Mouse (Mus musculus): Measurements from ENCODE around the gene Impdh1. TPM values are rescaled to one million over a fixed set of nuclear protein-coding genes. Genes with fewer than 3 reads are reported as not detected.

Gene Impdh1
- polyA plus RNA-seq, 1 experiment, result 16.8 TPM

DNA sequence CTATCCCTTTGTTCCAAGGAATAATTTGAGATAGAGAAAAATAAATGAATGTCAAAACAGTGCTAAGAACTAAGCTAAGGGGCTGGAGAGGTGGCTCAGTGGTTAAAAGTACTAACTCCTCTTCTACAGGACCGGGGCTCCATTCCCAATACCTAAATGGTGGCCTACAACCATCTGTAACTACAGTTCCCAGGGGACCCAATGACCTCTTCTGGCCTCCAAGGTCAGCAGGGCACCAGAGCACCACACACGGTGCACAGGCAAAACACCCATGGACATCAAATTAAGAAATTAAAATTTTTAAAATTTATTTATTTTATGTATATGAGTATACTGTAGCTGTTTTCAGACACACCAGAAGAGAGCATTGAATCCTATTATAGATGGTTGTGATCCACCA lies 55.4 kb downstream of the Impdh1 start:
- TF ChIP-seq POLR2A (IDR thresholded peaks at IDR 0.05; ENCODE audit: low read depth, low read length) (no peak), CTCF (conservative IDR thresholded peaks at IDR 0.05; ENCODE audit: insufficient read depth, insufficient read length, low read depth, low read length) (no peak)
- 80% methylated on average over 2 of the region's 2 CpGs for WGBS

DNA sequence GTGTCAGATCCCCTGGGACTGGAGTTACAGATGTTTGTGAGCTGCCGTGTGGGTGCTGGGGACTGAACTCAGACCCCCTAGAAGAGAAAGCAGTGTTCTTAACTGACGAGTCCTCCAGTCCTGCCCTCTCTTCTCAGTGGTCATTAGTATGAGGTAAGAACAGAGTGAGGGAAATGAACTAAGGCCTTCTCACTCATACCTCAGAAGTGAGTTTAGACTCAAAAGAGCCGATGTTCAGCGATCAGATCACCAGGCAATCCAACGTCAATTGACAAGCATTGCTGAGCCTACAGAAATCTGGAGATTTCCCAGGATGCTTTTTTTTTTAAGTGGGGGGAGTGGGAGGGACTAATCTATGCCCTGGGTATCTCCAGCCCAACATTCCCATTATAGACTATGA lies 59.8 kb downstream of the Impdh1 start:
- no peaks in the 10 kb centered on the region for H3K27me3 ChIP-seq (replicated peaks; ENCODE audit: control insufficient read depth, insufficient read depth, low read length)
- no peak for DNase-seq
- peaks cover 9% of the 10 kb centered on the region for H3K36me3 ChIP-seq (ENCODE audit: control insufficient read depth, insufficient read depth, low read length)
- 95% methylated on average over 5 of the region's 5 CpGs for WGBS
- no peaks in the 10 kb centered on the region for H3K4me1 ChIP-seq (ENCODE audit: control insufficient read depth, insufficient read depth, low read length)
- TF ChIP-seq POLR2A (IDR thresholded peaks at IDR 0.05; ENCODE audit: low read depth, low read length) (no peak), CTCF (conservative IDR thresholded peaks at IDR 0.05; ENCODE audit: insufficient read depth, insufficient read length, low read depth, low read length) (no peak)
- H3K27ac ChIP-seq (ENCODE audit: insufficient read depth, low read depth, low read length), result no peak overlapping the region
- no peak overlapping the region for H3K4me3 ChIP-seq (ENCODE audit: insufficient read depth, low read depth, low read length)

More for the DNA sequence above, 55.4 kb downstream of the Impdh1 start:
- no peak for DNase-seq
- Histone ChIP-seq H3K36me3 (ENCODE audit: control insufficient read depth, insufficient read depth, low read length) (peaks cover 5% of the 10 kb centered on the region; the same call in 1 of the 2 replicates), H3K4me1 (ENCODE audit: control insufficient read depth, insufficient read depth, low read length) (0 out of 2 replicates have a peak, but pooled peaks cover 3% of the 10 kb centered on the region), H3K27me3 (replicated peaks; ENCODE audit: control insufficient read depth, insufficient read depth, low read length) (no peaks in the 10 kb centered on the region), H3K27ac (ENCODE audit: insufficient read depth, low read depth, low read length) (no peak overlapping the region), H3K4me3 (ENCODE audit: insufficient read depth, low read depth, low read length) (no peak overlapping the region)

Other genes with a start within 250 kb of the Impdh1 start
- 1.4 and 2.6 TPM in 2 replicates for gene Lep, start 156.1 kb downstream of the Impdh1 start, polyA plus RNA-seq (2012; rRNA removed)
- gene Rbm28, start 51.4 kb downstream of the Impdh1 start, polyA plus RNA-seq (2012; rRNA removed), result 4.9 and 6.1 TPM in 2 replicates
- 0.20 and 0.24 TPM in 2 replicates for gene Prrt4, start 36.8 kb downstream of the Impdh1 start, polyA plus RNA-seq (2012; rRNA removed)
- 6.5 and 7.4 TPM in 2 replicates for gene Hilpda, start 56.1 kb upstream of the Impdh1 start, polyA plus RNA-seq (2012; rRNA removed)
- 0.39 and 0.45 TPM in 2 replicates for gene Fam71f2, start 63.2 kb upstream of the Impdh1 start, polyA plus RNA-seq (2012; rRNA removed)
- 0.11 TPM in 1 of 2 replicates, not detected in the other for gene Fam71f1, start 102.8 kb upstream of the Impdh1 start, polyA plus RNA-seq (2012; rRNA removed)
- 42.1 and 46.3 TPM in 2 replicates for gene Calu, start 131.7 kb upstream of the Impdh1 start, polyA plus RNA-seq (2012; rRNA removed)
- gene Opn1sw, start 172.1 kb upstream of the Impdh1 start, polyA plus RNA-seq (2012; rRNA removed), result not detected in 2 replicates
- 4.0 and 5.6 TPM in 2 replicates for gene Ccdc136, start 179.9 kb upstream of the Impdh1 start, polyA plus RNA-seq (2012; rRNA removed)
- 0.49 and 2.6 TPM in 2 replicates for gene Flnc, start 216.9 kb upstream of the Impdh1 start, polyA plus RNA-seq (2012; rRNA removed)